Mouse (Mus musculus): ENCODE data around the gene 2310030G06Rik. TPM values are rescaled to one million over a fixed set of nuclear protein-coding genes. Genes with fewer than 3 reads are reported as not detected.

The 2310030G06Rik gene
- polyA plus RNA-seq, 1 experiment from 2014 or later, result 1.6 TPM

- peaks cover 51% of the 10 kb centered on the region for H3K4me1 ChIP-seq
- H3K4me3 ChIP-seq (replicated peaks), result no peak overlapping the region
- no peaks in the 10 kb centered on the region; the same call in 1 of the 2 replicates for H3K36me3 ChIP-seq (replicated peaks)
- WGBS, result 82% methylated on average over 6 of the region's 6 CpGs
- ATAC-seq (ENCODE audit: low FRiP score), result no peak
- no peak overlapping the region for H3K4me2 ChIP-seq
- H3K27me3 ChIP-seq, result peaks cover 16% of the 10 kb centered on the region
- no peak overlapping the region for H3K27ac ChIP-seq
- H3K9me3 ChIP-seq, result no peaks in the 10 kb centered on the region
- no peak overlapping the region for H3K9ac ChIP-seq
Measured at GRCm38 (mm10) chr9:50695153-50695552, 51.2 kb downstream of the 2310030G06Rik start.

- Histone ChIP-seq H3K4me3 (replicated peaks) (no peak overlapping the region), H3K27me3 (peaks cover 4% of the 10 kb centered on the region; the same call in 1 of the 2 replicates), H3K9ac (no peak overlapping the region), H3K4me2 (no peak overlapping the region), H3K4me1 (peaks cover 42% of the 10 kb centered on the region), H3K36me3 (replicated peaks) (peaks cover 5% of the 10 kb centered on the region; the same call in 1 of the 2 replicates), H3K9me3 (no peaks in the 10 kb centered on the region), H3K27ac (no peak overlapping the region)
- 19% methylated on average over 10 of the region's 10 CpGs for WGBS
- ATAC-seq (ENCODE audit: low FRiP score), result no peak
Measured at GRCm38 (mm10) chr9:50693631-50694030, 52.7 kb downstream of the 2310030G06Rik start.

- Histone ChIP-seq H3K9ac (0 out of 2 replicates have a peak overlapping the region, but pooled peaks have one; percentile 21), H3K27me3 (no peaks in the 10 kb centered on the region), H3K27ac (peak overlapping the region; percentile 26; the same call in 1 of the 2 replicates), H3K4me2 (peak overlapping the region; percentile 31), H3K4me1 (peaks cover 37% of the 10 kb centered on the region), H3K4me3 (replicated peaks) (no peak overlapping the region), H3K36me3 (replicated peaks) (peaks cover 5% of the 10 kb centered on the region; the same call in 1 of the 2 replicates), H3K9me3 (no peaks in the 10 kb centered on the region)
- ATAC-seq (ENCODE audit: low FRiP score), result peak; percentile 43
- 17% methylated on average over 13 of the region's 13 CpGs for WGBS
Measured at GRCm38 (mm10) chr9:50692626-50693580, 53.4 kb downstream of the 2310030G06Rik start.

Other genes starting within 250 kb of the 2310030G06Rik start
- gene Pts, start 217.8 kb downstream of the 2310030G06Rik start, polyA plus RNA-seq (2016; fragmentation: Nextera tagmentation; extraction: Ambion mirVana), result 95.4 and 96.2 TPM in 2 replicates
- 12.3 and 16.1 TPM in 2 replicates for gene Il18, start 191.7 kb downstream of the 2310030G06Rik start, polyA plus RNA-seq (2016; fragmentation: Nextera tagmentation; extraction: Ambion mirVana)
- 0.46 and 0.56 TPM in 2 replicates for gene Bco2, start 191.4 kb downstream of the 2310030G06Rik start, polyA plus RNA-seq (2016; fragmentation: Nextera tagmentation; extraction: Ambion mirVana)
- gene Tex12, start 185.2 kb downstream of the 2310030G06Rik start, polyA plus RNA-seq (2016; fragmentation: Nextera tagmentation; extraction: Ambion mirVana), result 0.32 and 0.33 TPM in 2 replicates
- 219 and 221 TPM in 2 replicates for gene Sdhd, start 142.7 kb downstream of the 2310030G06Rik start, polyA plus RNA-seq (2016; fragmentation: Nextera tagmentation; extraction: Ambion mirVana)
- 385 and 386 TPM in 2 replicates for gene Timm8b, start 142.6 kb downstream of the 2310030G06Rik start, polyA plus RNA-seq (2016; fragmentation: Nextera tagmentation; extraction: Ambion mirVana)
- 8.2 and 8.7 TPM in 2 replicates for gene Pih1d2, start 129.2 kb downstream of the 2310030G06Rik start, polyA plus RNA-seq (2016; fragmentation: Nextera tagmentation; extraction: Ambion mirVana)
- 27.0 and 28.3 TPM in 2 replicates for gene Nkapd1, start 129.1 kb downstream of the 2310030G06Rik start, polyA plus RNA-seq (2016; fragmentation: Nextera tagmentation; extraction: Ambion mirVana)
- gene Dlat, start 86.8 kb downstream of the 2310030G06Rik start, polyA plus RNA-seq (2016; fragmentation: Nextera tagmentation; extraction: Ambion mirVana), result 43.4 and 48.3 TPM in 2 replicates
- 18.2 and 18.6 TPM in 2 replicates for gene Dixdc1, start 7.0 kb downstream of the 2310030G06Rik start, polyA plus RNA-seq (2016; fragmentation: Nextera tagmentation; extraction: Ambion mirVana)
- gene Cryab, start 4.8 kb upstream of the 2310030G06Rik start, polyA plus RNA-seq (2016; fragmentation: Nextera tagmentation; extraction: Ambion mirVana), result 3.9 and 6.5 TPM in 2 replicates
- gene Hspb2, start 5.8 kb upstream of the 2310030G06Rik start, polyA plus RNA-seq (2016; fragmentation: Nextera tagmentation; extraction: Ambion mirVana), result 0.54 TPM in 1 of 2 replicates, not detected in the other
- 10.6 and 11.7 TPM in 2 replicates for gene Fdxacb1, start 21.7 kb upstream of the 2310030G06Rik start, polyA plus RNA-seq (2016; fragmentation: Nextera tagmentation; extraction: Ambion mirVana)
- 38.0 and 40.6 TPM in 2 replicates for gene Alg9, start 28.5 kb upstream of the 2310030G06Rik start, polyA plus RNA-seq (2016; fragmentation: Nextera tagmentation; extraction: Ambion mirVana)
- 35.6 and 38.0 TPM in 2 replicates for gene 1110032A03Rik, start 29.0 kb upstream of the 2310030G06Rik start, polyA plus RNA-seq (2016; fragmentation: Nextera tagmentation; extraction: Ambion mirVana)
- gene Ppp2r1b, start 98.8 kb upstream of the 2310030G06Rik start, polyA plus RNA-seq (2016; fragmentation: Nextera tagmentation; extraction: Ambion mirVana), result 109 and 112 TPM in 2 replicates